Mouse (Mus musculus) neural tube, embryonic 15.5 days (tissue): ENCODE data around the gene Gm20388. TPM values are rescaled to one million over a fixed set of nuclear protein-coding genes. Genes with fewer than 3 reads are reported as not detected.

Experiments used
- ATAC-seq: fragments of 200-750 bp; cut with Nextera tagmentation; 2 replicates; pipeline ENCODE4 v1.8.0; 2017; ENCODE audit warnings: mild to moderate bottlenecking, moderate TSS enrichment, moderate library complexity; ENCODE audit not compliant: low FRiP score
- H3K27ac ChIP-seq: fragments of 300-500 bp; sonication (generic); replicated peaks from 2 replicates; pipeline ENCODE4 v1.5.1; 2015; ENCODE audit warnings: mild to moderate bottlenecking, inconsistent platforms
- H3K27me3 ChIP-seq: fragments of 300-500 bp; sonication (generic); replicated peaks from 2 replicates; pipeline ENCODE4 v1.6.1; 2015; ENCODE audit warnings: inconsistent platforms
- H3K36me3 ChIP-seq: fragments of 300-500 bp; sonication (generic); 2 replicates; pipeline ENCODE4 v1.6.1; 2015; ENCODE audit warnings: inconsistent platforms
- H3K4me1 ChIP-seq: fragments of 300-500 bp; sonication (generic); 2 replicates; pipeline ENCODE4 v1.6.1; 2015; ENCODE audit warnings: inconsistent platforms
- H3K4me2 ChIP-seq: fragments of 300-500 bp; sonication (generic); 2 replicates; pipeline ENCODE4 v1.6.1; 2015; ENCODE audit warnings: inconsistent platforms, mild to moderate bottlenecking, moderate library complexity
- H3K4me3 ChIP-seq: fragments of 300-500 bp; sonication (generic); replicated peaks from 2 replicates; pipeline ENCODE4 v1.5.1; 2015; ENCODE audit warnings: mild to moderate bottlenecking, inconsistent platforms
- H3K9ac ChIP-seq: fragments of 300-500 bp; sonication (generic); replicated peaks from 2 replicates; pipeline ENCODE4 v1.6.1; 2015; ENCODE audit warnings: mild to moderate bottlenecking, inconsistent platforms
- H3K9me3 ChIP-seq: fragments of 300-500 bp; sonication (generic); replicated peaks from 2 replicates; pipeline ENCODE4 v1.6.1; 2016; ENCODE audit warnings: inconsistent platforms
- WGBS: fragments of 180-500 bp; shearing (Covaris S2); methylation state at CpG from one replicate; pipeline ENCODE4 v1.1.7; 2015; ENCODE audit warnings: mixed read lengths; 5-methylcytosine and 5-hydroxymethylcytosine counted together
- polyA plus RNA-seq: library from polyadenylated mRNA; unstranded; fragments of >200 nt; fragmentation: Nextera tagmentation; extraction: Ambion mirVana; gene quantifications from 2 replicates; pipeline ENCODE4 v1.2.1, GENCODE M21; 2015

The Gm20388 gene
- polyA plus RNA-seq, 1 experiment from 2014 or later = not detected

DNA sequence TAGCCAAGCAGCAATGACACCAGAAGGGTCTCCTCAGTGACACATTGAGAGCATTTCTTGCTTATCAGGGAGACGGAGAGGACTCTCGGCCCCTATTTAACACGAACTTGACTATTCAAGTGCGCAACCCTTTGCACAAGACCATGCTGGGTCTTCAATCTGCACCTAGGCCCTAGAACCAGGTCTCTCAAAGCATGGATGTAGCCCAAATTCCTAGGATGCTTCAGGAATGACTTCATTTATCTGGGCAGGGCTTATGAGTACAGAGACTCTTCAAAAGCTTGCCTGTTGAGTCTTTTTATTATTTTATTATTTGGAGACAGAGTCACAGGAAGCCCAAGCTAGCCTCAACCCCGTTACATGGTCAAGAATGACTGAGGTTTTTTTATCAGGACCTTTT is 3373.9 kb downstream of the Gm20388 start:
- ATAC-seq = no peak

DNA sequence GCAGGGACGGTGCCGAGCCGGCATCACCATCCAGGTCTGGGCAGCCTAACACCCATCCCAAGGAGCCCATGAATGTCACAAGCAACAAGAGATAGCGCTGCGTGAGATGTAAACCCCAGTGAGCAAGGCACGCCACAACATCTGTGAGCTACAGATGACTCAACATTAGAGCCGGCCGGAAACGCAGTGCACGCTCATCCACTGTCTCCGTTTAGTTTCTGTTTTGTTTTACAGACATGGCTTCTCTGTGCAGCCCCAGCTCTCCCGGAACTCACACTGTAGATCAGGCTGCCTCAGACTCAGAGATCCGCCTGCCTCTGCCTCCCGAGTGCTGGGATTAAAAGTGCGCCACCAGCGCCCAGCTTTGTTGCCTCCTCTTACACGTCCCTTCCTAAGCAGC is 3376.7 kb downstream of the Gm20388 start:
- H3K27ac ChIP-seq = no peak overlapping the region
- no peaks in the 10 kb centered on the region for H3K27me3 ChIP-seq
- no peak overlapping the region for H3K4me2 ChIP-seq
- H3K9me3 ChIP-seq = no peaks in the 10 kb centered on the region
- no peaks in the 10 kb centered on the region for H3K36me3 ChIP-seq
- H3K4me3 ChIP-seq = no peak overlapping the region
- ATAC-seq = no peak
- H3K4me1 ChIP-seq = no peaks in the 10 kb centered on the region
- no peak overlapping the region for H3K9ac ChIP-seq
- 96% methylated on average over 17 of the region's 17 CpGs for WGBS

More for the DNA sequence above, 3373.9 kb downstream of the Gm20388 start:
- Histone ChIP-seq H3K27ac (no peak overlapping the region), H3K4me2 (no peak overlapping the region), H3K27me3 (no peaks in the 10 kb centered on the region), H3K9ac (no peak overlapping the region), H3K4me1 (no peaks in the 10 kb centered on the region), H3K36me3 (no peaks in the 10 kb centered on the region), H3K9me3 (no peaks in the 10 kb centered on the region), H3K4me3 (no peak overlapping the region)
- WGBS = 91% methylated on average over 5 of the region's 5 CpGs

DNA sequence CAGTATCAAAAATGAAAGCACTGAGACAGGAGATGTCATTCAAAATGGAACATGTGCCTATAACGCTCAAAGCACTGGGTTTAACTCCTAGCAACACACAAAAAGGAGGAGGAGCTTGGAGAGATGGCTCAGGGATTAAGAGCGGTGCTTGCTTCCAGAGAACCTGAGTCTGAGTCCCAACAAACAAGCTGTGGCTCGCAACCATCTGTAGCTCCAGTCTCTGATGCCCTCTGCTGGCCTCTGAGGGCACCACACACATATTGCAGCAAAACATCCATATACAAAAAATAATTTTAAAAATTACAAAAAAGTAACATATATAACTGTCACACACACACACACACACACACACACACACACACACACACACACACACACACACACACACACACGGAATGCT is 3379.5 kb downstream of the Gm20388 start:
- no peak overlapping the region for H3K4me2 ChIP-seq
- H3K27ac ChIP-seq = no peak overlapping the region
- H3K27me3 ChIP-seq = no peaks in the 10 kb centered on the region
- H3K36me3 ChIP-seq = no peaks in the 10 kb centered on the region
- no peak for ATAC-seq
- no peak overlapping the region for H3K4me3 ChIP-seq
- no peaks in the 10 kb centered on the region for H3K4me1 ChIP-seq
- no peaks in the 10 kb centered on the region for H3K9me3 ChIP-seq
- WGBS = 80% methylated on average over 3 of the region's 4 CpGs
- H3K9ac ChIP-seq = no peak overlapping the region

DNA sequence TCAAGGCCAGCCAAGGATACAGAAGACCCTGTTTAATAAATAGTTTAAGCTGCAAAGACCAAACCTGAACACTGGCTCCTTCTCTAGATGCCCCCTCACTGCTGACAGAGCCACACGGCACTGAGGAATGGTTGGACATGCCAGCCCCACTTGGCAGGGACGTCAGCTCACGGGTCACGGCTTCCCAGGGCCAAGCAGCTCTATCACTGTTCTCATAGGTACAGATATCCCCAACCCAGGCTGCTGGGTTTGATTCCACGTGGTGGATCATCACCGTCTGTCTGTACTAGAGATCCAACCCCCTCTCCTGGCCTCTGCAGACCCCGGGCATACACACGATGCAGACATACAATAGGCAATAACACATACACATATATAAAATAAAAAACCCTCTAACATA is 3380.0 kb downstream of the Gm20388 start:
- H3K9me3 ChIP-seq = no peaks in the 10 kb centered on the region
- 95% methylated on average over 8 of the region's 8 CpGs for WGBS
- no peaks in the 10 kb centered on the region for H3K27me3 ChIP-seq
- no peak overlapping the region for H3K4me2 ChIP-seq
- no peaks in the 10 kb centered on the region for H3K36me3 ChIP-seq
- no peak overlapping the region for H3K27ac ChIP-seq
- no peak for ATAC-seq
- no peak overlapping the region for H3K9ac ChIP-seq
- no peak overlapping the region for H3K4me3 ChIP-seq
- H3K4me1 ChIP-seq = no peaks in the 10 kb centered on the region

DNA sequence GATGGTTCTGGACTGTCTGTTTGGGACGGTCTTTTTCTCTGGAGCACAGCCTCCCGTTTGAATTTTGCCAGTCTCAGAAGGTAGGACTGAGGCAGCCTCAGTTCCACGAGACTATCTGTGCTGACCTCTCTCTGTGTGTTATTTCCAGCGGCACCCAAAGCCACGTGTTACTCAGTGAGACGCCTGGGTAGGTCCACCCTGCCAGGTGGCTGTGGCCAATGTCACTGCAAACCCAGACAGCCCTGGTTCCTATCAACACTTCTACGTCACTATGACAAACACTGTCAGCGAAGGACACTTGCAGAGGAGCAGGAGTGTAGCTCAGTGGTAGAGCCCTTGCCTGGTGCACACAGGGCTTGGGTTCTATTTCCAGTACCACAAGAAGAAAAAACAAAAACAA is 3381.1 kb downstream of the Gm20388 start:
- WGBS = 90% methylated on average over 8 of the region's 8 CpGs
- no peak for ATAC-seq
- no peaks in the 10 kb centered on the region for H3K9me3 ChIP-seq
- H3K4me1 ChIP-seq = no peaks in the 10 kb centered on the region
- no peaks in the 10 kb centered on the region for H3K36me3 ChIP-seq
- H3K27ac ChIP-seq = no peak overlapping the region
- H3K27me3 ChIP-seq = no peaks in the 10 kb centered on the region
- no peak overlapping the region for H3K9ac ChIP-seq
- no peak overlapping the region for H3K4me3 ChIP-seq
- H3K4me2 ChIP-seq = no peak overlapping the region

DNA sequence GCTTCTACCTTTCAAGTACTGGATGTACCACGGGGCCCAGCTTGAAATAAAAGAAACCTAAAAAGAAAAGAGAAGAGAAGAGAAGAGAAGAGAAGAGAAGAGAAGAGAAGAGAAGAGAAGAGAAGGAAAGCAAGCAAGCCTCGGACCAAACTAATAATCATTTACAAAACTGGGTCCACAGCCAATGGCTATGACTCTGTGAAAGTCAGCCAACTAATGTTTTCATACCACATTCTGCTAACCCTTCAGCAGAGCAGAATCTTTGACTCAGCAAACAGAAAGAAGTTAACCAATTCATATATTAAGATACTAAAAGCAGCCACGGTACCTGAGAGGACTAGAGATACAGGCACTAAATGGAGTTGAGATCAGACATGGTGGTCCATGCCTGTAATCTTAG is 3381.6 kb downstream of the Gm20388 start:
- H3K9ac ChIP-seq = no peak overlapping the region
- no peak for ATAC-seq
- WGBS = 94% methylated on average over 3 of the region's 3 CpGs
- no peaks in the 10 kb centered on the region for H3K36me3 ChIP-seq
- H3K27ac ChIP-seq = no peak overlapping the region
- H3K9me3 ChIP-seq = no peaks in the 10 kb centered on the region
- no peaks in the 10 kb centered on the region for H3K4me1 ChIP-seq
- H3K4me2 ChIP-seq = no peak overlapping the region
- H3K4me3 ChIP-seq = no peak overlapping the region
- no peaks in the 10 kb centered on the region for H3K27me3 ChIP-seq

DNA sequence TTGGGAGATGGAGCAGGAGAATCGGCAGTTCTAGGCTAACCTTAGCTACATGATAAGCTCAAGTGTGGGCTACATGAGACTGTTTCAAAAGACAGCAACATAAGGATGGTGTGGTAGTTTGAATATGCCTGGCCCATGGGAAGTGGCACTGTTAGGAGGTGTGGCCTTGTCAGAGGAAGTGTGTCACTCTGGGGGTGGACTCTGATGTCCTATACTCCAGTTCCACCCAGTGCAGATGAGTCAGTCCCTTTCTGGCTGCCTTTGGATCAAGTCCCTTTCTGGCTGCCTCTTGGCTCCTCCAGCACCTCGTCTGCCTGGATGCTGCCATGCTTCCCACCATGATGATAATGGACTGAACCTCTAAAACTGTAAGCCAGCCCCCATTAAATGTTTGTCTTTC is 3382.1 kb downstream of the Gm20388 start:
- Histone ChIP-seq H3K9me3 (no peaks in the 10 kb centered on the region), H3K27me3 (no peaks in the 10 kb centered on the region), H3K4me1 (no peaks in the 10 kb centered on the region), H3K36me3 (no peaks in the 10 kb centered on the region), H3K4me2 (no peak overlapping the region), H3K4me3 (no peak overlapping the region), H3K27ac (no peak overlapping the region), H3K9ac (no peak overlapping the region)
- no peak for ATAC-seq
- WGBS = 93% methylated on average over 2 of the region's 2 CpGs

DNA sequence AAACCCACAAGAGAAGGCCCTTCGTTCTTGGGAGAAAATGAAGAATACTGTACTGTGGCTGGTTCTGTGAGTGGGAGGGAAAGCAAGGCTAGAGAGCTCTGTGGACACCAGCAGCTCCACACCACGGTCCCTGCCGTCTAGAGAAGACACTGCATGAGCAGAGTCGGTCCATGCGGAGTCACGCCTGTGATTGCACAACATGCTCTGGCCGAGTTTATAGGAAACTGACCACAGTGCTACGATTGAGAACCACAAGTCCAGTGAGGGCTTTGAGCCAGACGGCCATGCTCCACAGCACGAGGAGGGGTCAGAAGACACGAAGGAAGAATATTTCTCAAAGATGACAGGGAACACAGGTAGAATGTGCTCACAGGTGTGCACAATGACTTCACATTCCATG is 3387.7 kb downstream of the Gm20388 start:
- H3K27me3 ChIP-seq = no peaks in the 10 kb centered on the region
- H3K9ac ChIP-seq = no peak overlapping the region
- ATAC-seq = no peak
- H3K4me2 ChIP-seq = no peak overlapping the region
- no peaks in the 10 kb centered on the region for H3K9me3 ChIP-seq
- H3K36me3 ChIP-seq = no peaks in the 10 kb centered on the region
- WGBS = 95% methylated on average over 11 of the region's 11 CpGs
- no peak overlapping the region for H3K27ac ChIP-seq
- H3K4me3 ChIP-seq = no peak overlapping the region
- H3K4me1 ChIP-seq = no peaks in the 10 kb centered on the region

DNA sequence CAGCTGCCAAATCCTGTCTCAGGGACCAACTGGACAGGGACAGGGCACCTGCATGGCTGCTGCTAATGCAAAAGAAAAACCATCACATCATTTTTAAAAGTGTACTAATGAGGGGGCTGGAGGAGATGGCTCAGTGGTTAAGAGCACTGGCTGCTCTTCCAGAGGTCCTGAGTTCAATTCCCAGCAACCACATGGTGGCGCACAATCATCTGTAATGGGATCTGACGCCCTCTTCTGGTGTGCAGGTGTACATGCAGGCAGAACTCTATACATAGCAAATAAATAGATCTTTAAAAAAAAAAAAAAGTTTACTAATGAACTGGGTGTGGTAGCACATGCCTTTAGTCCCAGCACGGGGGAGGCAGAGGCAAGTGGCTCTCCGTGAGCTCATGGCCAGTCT is 3398.1 kb downstream of the Gm20388 start:
- no peak overlapping the region for H3K9ac ChIP-seq
- H3K4me3 ChIP-seq = no peak overlapping the region
- ATAC-seq = no peak
- H3K36me3 ChIP-seq = no peaks in the 10 kb centered on the region
- no peaks in the 10 kb centered on the region for H3K4me1 ChIP-seq
- no peak overlapping the region for H3K4me2 ChIP-seq
- 72% methylated on average over 4 of the region's 4 CpGs for WGBS
- no peak overlapping the region for H3K27ac ChIP-seq
- no peaks in the 10 kb centered on the region for H3K9me3 ChIP-seq
- H3K27me3 ChIP-seq = no peaks in the 10 kb centered on the region

DNA sequence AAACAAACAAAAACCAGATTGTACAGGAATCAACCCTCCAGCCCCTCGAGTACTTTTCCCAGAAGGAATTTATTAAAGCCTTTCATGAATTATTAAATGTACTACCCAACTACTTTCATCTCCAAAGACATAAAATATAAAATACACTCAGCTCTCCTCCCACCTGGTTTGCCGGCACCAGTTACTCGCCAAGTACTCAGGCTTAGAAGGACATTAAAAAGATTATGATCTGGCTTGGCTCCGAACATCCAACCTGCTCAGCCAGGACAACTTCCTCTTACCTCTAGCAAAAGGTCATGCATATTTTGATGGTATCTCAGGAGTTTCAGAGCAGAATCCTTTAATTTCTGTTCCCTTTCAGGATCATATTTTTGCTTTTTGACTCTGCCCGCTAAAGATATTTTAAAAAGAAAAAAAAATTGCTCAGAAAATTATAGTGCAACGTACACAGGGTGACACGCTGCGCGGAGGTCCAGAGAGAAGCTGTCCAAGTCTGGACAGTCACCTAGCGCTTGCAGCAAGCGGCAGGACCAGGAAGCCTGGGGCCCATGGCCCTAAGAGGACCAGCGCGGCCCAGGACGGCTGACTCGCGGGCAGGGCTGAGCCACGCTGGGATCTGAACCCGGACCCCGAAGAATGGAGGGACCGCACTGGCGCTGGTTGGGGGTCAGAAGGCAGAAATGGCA is 3407.3 kb downstream of the Gm20388 start:
- Histone ChIP-seq H3K9me3 (no peaks in the 10 kb centered on the region), H3K27ac (no peak overlapping the region), H3K4me1 (peaks cover 16% of the 10 kb centered on the region), H3K36me3 (no peaks in the 10 kb centered on the region), H3K4me2 (peak overlapping the region; percentile 98), H3K4me3 (peak overlapping the region; percentile 57), H3K27me3 (no peaks in the 10 kb centered on the region), H3K9ac (peak overlapping the region; percentile 54)
- 7% methylated on average over 21 of the region's 21 CpGs for WGBS
- ATAC-seq = peak; percentile 72

DNA sequence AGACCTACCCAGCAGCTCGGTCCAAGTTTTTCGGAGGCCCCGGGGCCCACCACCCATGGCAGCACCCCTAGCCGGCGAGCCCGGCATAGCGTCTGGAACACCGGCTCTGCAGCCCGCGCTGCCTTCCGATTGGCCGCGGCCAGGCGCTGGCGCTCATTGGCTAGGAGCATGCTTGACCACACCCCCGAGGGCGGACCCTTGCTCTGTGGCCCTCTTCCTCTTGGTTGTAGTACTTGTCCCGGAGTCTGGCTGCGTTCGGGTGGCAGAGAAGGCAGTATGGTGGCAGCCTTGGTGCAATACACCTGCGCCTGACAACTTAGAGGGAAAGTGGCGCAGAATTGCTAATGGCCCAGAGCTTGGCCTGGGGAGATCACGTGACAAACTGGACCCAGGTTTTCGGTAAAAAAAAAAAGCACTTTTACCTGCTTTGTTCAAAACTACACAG is 3407.8 kb downstream of the Gm20388 start, which contains the start of gene Fanca:
Gene Fanca (minus strand): TSS at position 110 of the 445 bp plus-strand sequence.
- no peaks in the 10 kb centered on the region for H3K27me3 ChIP-seq
- 0% methylated on average over 24 of the region's 24 CpGs for WGBS
- H3K9ac ChIP-seq = peak within 1 kb of the TSS; percentile 54
- peak; percentile 99 for ATAC-seq
- peak within 1 kb of the TSS; percentile 98 for H3K4me2 ChIP-seq
- H3K4me1 ChIP-seq = peaks cover 16% of the 10 kb centered on the region
- no peaks in the 10 kb centered on the region for H3K36me3 ChIP-seq
- H3K9me3 ChIP-seq = no peaks in the 10 kb centered on the region
- H3K4me3 ChIP-seq = peak within 1 kb of the TSS; percentile 57
- H3K27ac ChIP-seq = 0 out of 2 replicates have a peak within 1 kb of the TSS, but pooled peaks have one; percentile 23

DNA sequence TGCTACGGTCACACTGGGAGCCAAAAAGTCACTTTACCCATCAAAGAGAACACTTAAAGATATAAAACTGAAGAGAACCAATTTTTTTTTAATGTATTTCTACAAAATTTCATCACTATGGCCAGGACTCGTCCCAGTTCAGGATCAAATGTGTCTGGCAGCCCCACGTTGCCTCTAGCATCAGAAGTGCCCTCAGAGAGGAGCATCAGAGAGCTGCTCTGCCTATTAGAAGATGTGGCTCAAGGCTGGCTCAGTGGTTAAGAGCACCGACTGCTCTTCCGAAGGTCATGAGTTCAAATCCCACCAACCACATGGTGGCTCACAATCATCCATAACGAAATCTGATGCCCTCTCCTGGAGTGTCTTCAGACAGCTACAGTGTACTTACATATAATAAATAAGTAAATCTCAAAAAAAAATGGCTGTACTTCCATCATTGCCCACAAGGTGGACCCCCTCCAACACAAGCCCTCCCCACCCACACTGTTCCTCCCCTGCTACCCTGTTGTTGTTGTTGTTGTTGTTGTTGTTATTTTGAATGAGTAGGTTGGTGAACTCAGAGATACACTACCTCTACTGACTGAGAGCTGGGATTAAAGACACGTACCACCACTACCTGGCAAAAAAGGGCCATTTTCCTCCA is 3409.0 kb downstream of the Gm20388 start:
- Histone ChIP-seq H3K9me3 (no peaks in the 10 kb centered on the region), H3K9ac (no peak overlapping the region), H3K27ac (no peak overlapping the region), H3K4me3 (no peak overlapping the region), H3K4me2 (no peak overlapping the region), H3K4me1 (peaks cover 16% of the 10 kb centered on the region), H3K27me3 (no peaks in the 10 kb centered on the region), H3K36me3 (no peaks in the 10 kb centered on the region)
- no peak for ATAC-seq
- 42% methylated on average over 7 of the region's 7 CpGs for WGBS
